Mouse (Mus musculus) hindbrain, embryonic 16.5 days (tissue): Measurements from ENCODE around the gene Cdt1. TPM values are rescaled to one million over a fixed set of nuclear protein-coding genes. Genes with fewer than 3 reads are reported as not detected.
A peak's percentile ranks its signal among the peaks of the same experiment; 100 is the strongest.

ENCODE experiments used
- ATAC-seq: fragments of 200-750 bp; cut with Nextera tagmentation; 2 replicates; pipeline ENCODE4 v1.8.0; 2017; ENCODE audit warnings: moderate TSS enrichment, moderate library complexity
- H3K27ac ChIP-seq: fragments of 300-500 bp; sonication (generic); 2 replicates; pipeline ENCODE4 v1.5.1; 2014; ENCODE audit warnings: low read depth, mild to moderate bottlenecking, control low read depth, low read length, moderate library complexity
- H3K27me3 ChIP-seq: fragments of 300-500 bp; sonication (generic); replicated peaks from 2 replicates; pipeline ENCODE4 v1.6.1; 2014; ENCODE audit warnings: low read length; ENCODE audit not compliant: control insufficient read depth, insufficient read depth
- H3K36me3 ChIP-seq: fragments of 300-500 bp; sonication (generic); 2 replicates; pipeline ENCODE4 v1.6.1; 2014; ENCODE audit warnings: mild to moderate bottlenecking, low read length, moderate library complexity, mixed read lengths; ENCODE audit not compliant: control insufficient read depth, insufficient read depth
- H3K4me1 ChIP-seq: fragments of 300-500 bp; sonication (generic); 2 replicates; pipeline ENCODE4 v1.6.1; 2014; ENCODE audit warnings: low read depth, low read length; ENCODE audit not compliant: control insufficient read depth, insufficient read depth
- H3K4me2 ChIP-seq: fragments of 300-500 bp; sonication (generic); 2 replicates; pipeline ENCODE4 v1.6.1; 2014; ENCODE audit warnings: mild to moderate bottlenecking, low read length, control low read depth, moderate library complexity
- H3K4me3 ChIP-seq: fragments of 300-500 bp; sonication (generic); 2 replicates; pipeline ENCODE4 v1.5.1; 2014; ENCODE audit warnings: mild to moderate bottlenecking, low read length, control low read depth, moderate library complexity
- H3K9ac ChIP-seq: fragments of 300-500 bp; sonication (generic); 2 replicates; pipeline ENCODE4 v1.6.1; 2014; ENCODE audit warnings: low read depth, mild to moderate bottlenecking, control low read depth, low read length, moderate library complexity
- H3K9me3 ChIP-seq: fragments of 300-500 bp; sonication (generic); 2 replicates; pipeline ENCODE4 v1.6.1; 2014; ENCODE audit warnings: mild to moderate bottlenecking, low read length, moderate library complexity; ENCODE audit not compliant: control insufficient read depth
- WGBS: fragments of 180-500 bp; shearing (Covaris S2); extraction: QIAGEN DNeasy Blood & Tissue Kit; methylation state at CpG from one replicate; pipeline ENCODE4 v1.1.7; 2014; 5-methylcytosine and 5-hydroxymethylcytosine counted together
- microRNA-seq: library from miRNA; unstranded; fragments of <30 nt; microRNA quantifications from one replicate; pipeline ENCODE4, GENCODE M21; 2017
- polyA plus RNA-seq: library from polyadenylated mRNA; unstranded; fragments of >200 nt; fragmentation: Nextera tagmentation; extraction: Ambion mirVana; gene quantifications from 2 replicates; pipeline ENCODE4 v1.2.1, GENCODE M21; 2015

The Cdt1 gene
- polyA plus RNA-seq, 1 experiment from 2014 or later = 8.0 TPM

DNA sequence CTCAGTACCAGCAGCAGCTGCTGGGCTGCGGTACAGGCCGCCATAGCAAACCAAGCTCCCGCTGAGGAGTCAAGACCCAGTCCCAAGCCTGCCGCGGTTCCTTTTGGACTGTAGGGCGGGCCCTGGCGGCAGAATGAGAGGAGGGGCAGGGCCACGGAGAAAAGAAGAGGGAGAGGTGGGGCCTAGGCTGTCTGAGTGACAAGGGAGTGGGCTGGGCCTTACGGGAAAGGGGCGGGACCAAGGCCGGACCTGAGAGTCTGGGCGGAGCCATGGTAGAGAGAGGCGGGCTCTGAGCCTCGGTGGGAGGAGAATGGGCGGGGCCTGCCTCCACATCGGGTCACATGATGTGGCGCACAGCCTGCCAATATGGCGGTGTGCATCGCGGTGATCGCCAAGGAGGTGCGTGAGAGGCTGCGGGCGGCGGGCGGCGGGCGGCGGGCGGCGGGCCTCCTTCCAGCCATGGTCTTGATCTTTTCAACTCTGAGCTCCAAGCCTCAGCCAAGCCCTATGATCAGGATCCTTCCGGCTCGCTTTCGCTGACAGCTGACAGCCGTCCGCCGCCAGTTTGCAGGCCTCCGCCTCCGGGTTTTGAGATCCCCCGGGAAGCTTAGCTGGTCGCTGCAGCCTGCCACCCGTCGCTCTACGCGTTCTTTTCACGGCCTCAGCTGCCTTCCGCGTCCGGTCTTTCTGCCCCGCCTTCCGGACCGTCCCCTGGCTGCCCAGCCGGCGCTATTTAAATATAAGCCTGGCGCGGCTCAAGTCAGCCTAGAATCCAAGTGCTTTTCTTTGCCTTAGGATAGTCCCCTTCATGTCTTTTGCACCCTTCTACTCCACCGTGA lies 43.7 kb downstream of the Cdt1 start, which contains the start of the genes Galns and Trappc2l:
Gene Galns (minus strand): TSS at position 169 of the 839 bp plus-strand sequence.
Gene Trappc2l (plus strand): TSS at position 346 of the 839 bp plus-strand sequence.
- 0 out of 2 replicates have a peak, but pooled peaks cover 2% of the 10 kb centered on the region for H3K36me3 ChIP-seq
- WGBS = 0% methylated on average over 42 of the region's 57 CpGs
- peak within 1 kb of the TSS; percentile 84 for H3K9ac ChIP-seq
- no peaks in the 10 kb centered on the region for H3K9me3 ChIP-seq
- peak within 1 kb of the TSS; percentile 80 for H3K4me3 ChIP-seq
- H3K27ac ChIP-seq = peak within 1 kb of the TSS; percentile 77
- peaks cover 16% of the 10 kb centered on the region for H3K4me1 ChIP-seq
- H3K27me3 ChIP-seq = no peaks in the 10 kb centered on the region
- peak; percentile 98 for ATAC-seq
- H3K4me2 ChIP-seq = peak within 1 kb of the TSS; percentile 79

DNA sequence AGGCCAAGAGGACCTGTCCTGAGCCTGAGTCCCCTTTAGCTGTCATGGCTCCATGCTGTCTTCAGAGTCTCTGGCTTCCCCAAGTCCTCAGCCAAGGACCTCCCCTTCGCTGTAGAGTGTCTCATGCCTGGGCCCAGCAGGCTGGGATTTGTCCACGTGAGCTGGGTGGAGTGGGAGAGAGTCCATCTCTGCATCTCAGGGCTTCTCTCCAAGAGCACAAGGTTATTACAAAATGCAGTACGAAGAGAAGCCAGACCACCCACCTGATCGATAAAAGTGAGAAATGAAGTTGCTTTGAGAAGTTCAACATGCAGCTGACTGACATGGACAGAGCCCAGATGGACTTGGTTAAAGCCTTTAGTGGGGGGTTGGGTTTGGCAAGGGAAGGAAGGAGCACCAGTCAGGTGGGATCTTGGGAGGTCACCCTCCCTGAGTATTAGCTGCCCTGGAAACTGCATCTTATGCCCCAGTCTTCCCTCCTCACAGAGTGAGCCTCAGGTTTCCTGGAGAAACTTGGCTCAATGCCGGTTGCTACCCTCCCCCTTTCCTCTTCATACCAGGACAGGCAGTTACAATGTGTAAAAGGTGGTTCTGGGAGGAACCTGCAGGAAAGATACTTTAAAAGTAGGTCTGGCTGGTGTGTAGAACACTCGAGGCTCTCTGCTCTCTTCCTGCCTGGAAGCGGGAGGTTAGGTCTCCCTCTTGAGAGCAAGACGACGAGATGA lies 48.5 kb downstream of the Cdt1 start:
- Histone ChIP-seq H3K36me3 (0 out of 2 replicates have a peak, but pooled peaks cover 2% of the 10 kb centered on the region), H3K4me1 (peaks cover 12% of the 10 kb centered on the region), H3K9me3 (no peaks in the 10 kb centered on the region), H3K27ac (no peak overlapping the region), H3K4me2 (no peak overlapping the region), H3K4me3 (no peak overlapping the region), H3K27me3 (no peaks in the 10 kb centered on the region), H3K9ac (no peak overlapping the region)
- 74% methylated on average over 9 of the region's 9 CpGs for WGBS
- no peak for ATAC-seq

DNA sequence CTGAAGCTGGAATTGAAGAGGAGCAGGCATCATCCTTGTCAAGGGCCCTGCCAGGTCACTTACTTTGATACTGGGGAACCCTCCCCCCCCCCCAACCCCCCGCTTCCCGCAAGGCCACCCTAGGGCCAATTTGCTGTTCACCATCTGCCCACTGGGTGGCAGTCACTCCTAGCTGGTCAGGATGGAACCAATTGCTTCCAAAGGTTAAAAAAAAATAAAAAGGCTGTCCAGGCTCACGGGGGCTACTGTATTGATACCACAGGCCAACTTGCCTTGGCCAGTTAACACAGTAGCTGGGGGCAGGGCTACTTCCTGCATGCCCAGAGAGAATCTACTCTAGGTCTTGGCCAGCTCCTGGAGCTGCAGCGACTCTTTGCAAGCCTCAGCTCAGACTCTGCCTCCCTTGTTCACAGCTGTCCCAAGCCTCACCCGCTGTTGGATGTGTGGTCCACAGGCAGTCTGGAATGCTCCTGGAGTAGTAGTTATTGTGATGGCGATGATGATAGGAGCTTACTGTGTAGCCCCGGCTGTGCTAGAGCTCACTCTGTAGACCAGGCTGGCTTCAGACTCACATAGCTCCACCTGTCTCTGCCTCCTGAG lies 50.2 kb downstream of the Cdt1 start:
- H3K9ac ChIP-seq = peak overlapping the region; percentile 35
- 0 out of 2 replicates have a peak, but pooled peaks cover 2% of the 10 kb centered on the region for H3K36me3 ChIP-seq
- peak; percentile 27 for ATAC-seq
- no peak overlapping the region for H3K4me2 ChIP-seq
- no peak overlapping the region for H3K4me3 ChIP-seq
- H3K9me3 ChIP-seq = no peaks in the 10 kb centered on the region
- peaks cover 4% of the 10 kb centered on the region for H3K4me1 ChIP-seq
- 28% methylated on average over 6 of the region's 7 CpGs for WGBS
- H3K27me3 ChIP-seq = no peaks in the 10 kb centered on the region
- no peak overlapping the region for H3K27ac ChIP-seq

DNA sequence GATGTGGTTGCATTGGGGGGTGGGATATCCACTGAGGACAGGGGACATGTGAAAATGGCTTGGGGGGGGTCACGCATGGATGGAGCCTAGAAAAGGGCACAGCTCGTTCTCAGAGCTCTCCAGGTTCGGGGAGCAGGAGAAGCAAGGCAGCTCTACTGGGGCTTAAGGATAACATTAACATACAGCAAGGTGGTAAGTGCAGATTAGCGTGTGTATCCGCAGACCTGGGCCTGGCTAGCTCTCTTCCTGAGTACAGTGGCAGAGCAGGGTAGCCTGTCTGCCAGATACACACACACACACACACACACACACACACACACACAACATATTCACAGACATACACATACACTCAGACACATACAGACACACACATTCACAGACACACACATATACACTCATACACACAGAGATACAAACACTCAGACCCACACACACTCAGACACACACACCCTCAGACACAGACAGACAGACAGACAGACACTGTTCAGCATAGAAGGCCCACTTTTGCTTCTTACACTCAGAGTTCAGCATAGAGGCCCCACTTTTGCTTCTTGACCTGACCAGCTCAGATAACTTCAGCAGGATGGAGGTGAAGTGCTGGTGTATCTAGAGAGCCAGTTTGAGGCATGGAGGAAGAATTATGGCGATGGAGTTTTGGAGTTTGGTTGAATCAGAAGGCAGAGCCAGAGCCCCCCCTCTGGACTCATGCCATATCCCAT lies 51.0 kb downstream of the Cdt1 start:
- peaks cover 4% of the 10 kb centered on the region for H3K4me1 ChIP-seq
- H3K9me3 ChIP-seq = no peaks in the 10 kb centered on the region
- WGBS = 65% methylated on average over 6 of the region's 6 CpGs
- H3K9ac ChIP-seq = no peak overlapping the region
- no peak overlapping the region for H3K4me3 ChIP-seq
- ATAC-seq = no peak
- no peak overlapping the region for H3K4me2 ChIP-seq
- H3K27ac ChIP-seq = no peak overlapping the region
- 0 out of 2 replicates have a peak, but pooled peaks cover 2% of the 10 kb centered on the region for H3K36me3 ChIP-seq
- H3K27me3 ChIP-seq = no peaks in the 10 kb centered on the region

DNA sequence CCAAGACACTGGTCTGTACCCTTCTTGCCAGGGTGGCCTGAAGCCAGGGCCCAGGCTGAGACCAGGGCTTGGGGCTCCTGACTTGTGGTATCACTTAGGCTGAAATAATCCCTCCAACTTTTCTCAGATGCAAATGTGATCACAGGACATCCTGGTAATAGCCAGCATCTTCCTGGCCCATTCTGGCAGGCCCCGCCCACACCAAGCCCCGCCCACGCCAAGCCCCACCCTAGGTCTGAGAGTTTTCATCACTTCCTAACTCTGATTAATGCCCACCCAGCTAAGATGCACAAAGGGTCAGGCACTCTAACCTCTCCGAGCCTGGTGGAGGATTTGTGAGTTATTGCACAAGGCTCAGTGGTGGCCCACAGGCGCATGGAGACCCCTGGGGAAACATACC lies 52.6 kb downstream of the Cdt1 start:
- WGBS = 37% methylated on average over 5 of the region's 5 CpGs
- Histone ChIP-seq H3K36me3 (0 out of 2 replicates have a peak, but pooled peaks cover under 1% of the 10 kb centered on the region), H3K4me1 (peaks cover 4% of the 10 kb centered on the region), H3K9me3 (no peaks in the 10 kb centered on the region), H3K9ac (no peak overlapping the region), H3K27me3 (no peaks in the 10 kb centered on the region), H3K4me2 (no peak overlapping the region), H3K27ac (no peak overlapping the region), H3K4me3 (no peak overlapping the region)
- ATAC-seq = no peak

DNA sequence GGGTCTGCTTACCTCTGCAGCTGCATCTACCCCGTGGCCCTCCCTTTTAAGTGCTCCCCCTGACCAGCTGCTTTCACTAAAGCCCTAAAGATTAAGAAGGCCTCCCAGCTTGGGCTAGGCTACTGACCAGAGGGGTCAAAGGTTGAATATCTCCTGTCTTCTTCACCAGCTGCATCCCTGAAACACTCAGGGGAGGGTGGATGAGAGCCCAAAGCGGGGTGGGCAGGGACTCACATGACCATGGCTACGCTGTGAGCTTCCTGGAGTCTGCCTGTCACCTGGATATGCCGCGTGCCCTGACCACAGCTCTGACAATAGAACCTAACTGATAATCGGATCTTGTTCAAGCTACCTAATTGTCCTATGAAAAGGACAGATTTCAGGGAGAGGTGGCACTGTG lies 54.9 kb downstream of the Cdt1 start, which contains the start of gene Pabpn1l:
Gene Pabpn1l (minus strand): TSS at position 13 of the 400 bp plus-strand sequence.
- WGBS = 74% methylated on average over 6 of the region's 6 CpGs
- Histone ChIP-seq H3K9ac (no peak within 1 kb of the TSS), H3K9me3 (no peaks in the 10 kb centered on the region), H3K4me2 (no peak within 1 kb of the TSS), H3K4me3 (no peak within 1 kb of the TSS), H3K36me3 (no peaks in the 10 kb centered on the region), H3K27ac (no peak within 1 kb of the TSS), H3K4me1 (peaks cover 4% of the 10 kb centered on the region), H3K27me3 (no peaks in the 10 kb centered on the region)
- ATAC-seq = no peak

Small RNA genes lying within 50 kb of the gene (microRNA-seq; reads per million reads assigned to microRNA genes)
- not detected for gene Mir6396

Other genes with a start within 250 kb of the Cdt1 start
- 0.39 and 0.60 TPM in 2 replicates for gene Trhr2, start 207.3 kb upstream of the Cdt1 start, polyA plus RNA-seq
- 28.8 and 31.8 TPM in 2 replicates for gene Zc3h18, start 191.4 kb upstream of the Cdt1 start, polyA plus RNA-seq
- not detected in 2 replicates for gene Il17c, start 146.0 kb upstream of the Cdt1 start, polyA plus RNA-seq
- gene Cyba, start 135.1 kb upstream of the Cdt1 start, polyA plus RNA-seq = 38.3 and 41.6 TPM in 2 replicates
- 70.1 and 87.7 TPM in 2 replicates for gene Mvd, start 124.6 kb upstream of the Cdt1 start, polyA plus RNA-seq
- 0.12 TPM in 1 of 2 replicates, not detected in the other for gene Snai3, start 107.3 kb upstream of the Cdt1 start, polyA plus RNA-seq
- 30.9 and 32.5 TPM in 2 replicates for gene Rnf166, start 92.0 kb upstream of the Cdt1 start, polyA plus RNA-seq
- 78.5 and 85.1 TPM in 2 replicates for gene Ctu2, start 91.9 kb upstream of the Cdt1 start, polyA plus RNA-seq
- gene Piezo1, start 16.7 kb upstream of the Cdt1 start, polyA plus RNA-seq = 1.7 and 3.5 TPM in 2 replicates
- 202 and 203 TPM in 2 replicates for gene Aprt, start 8.9 kb downstream of the Cdt1 start, polyA plus RNA-seq
- gene Galns, start 43.4 kb downstream of the Cdt1 start, polyA plus RNA-seq = 8.7 TPM in 2 replicates
- 109 and 110 TPM in 2 replicates for gene Trappc2l, start 43.6 kb downstream of the Cdt1 start, polyA plus RNA-seq
- not detected in 2 replicates for gene Pabpn1l, start 54.7 kb downstream of the Cdt1 start, polyA plus RNA-seq
- gene Cbfa2t3, start 131.1 kb downstream of the Cdt1 start, polyA plus RNA-seq = 12.6 and 18.3 TPM in 2 replicates
- 17.8 and 19.3 TPM in 2 replicates for gene Acsf3, start 207.5 kb downstream of the Cdt1 start, polyA plus RNA-seq